Mouse (Mus musculus) small intestine, adult 2 months (tissue): ENCODE measurements at regions not wholly inside any gene's neighbourhood (a gene's known extent, or its start where the extent isn't known, plus 50 kb on each side); places are given as distances from the start of the nearest gene placed in this dataset.

ENCODE experiments used
- H3K27ac ChIP-seq: fragments of 200-500 bp; 2 replicates; pipeline ENCODE4 v1.5.1; 2012; ENCODE audit warnings: low read depth, low read length, control low read depth, inconsistent platforms; ENCODE audit not compliant: insufficient read depth
- H3K27me3 ChIP-seq: fragments of 200-500 bp; 2 replicates; pipeline ENCODE4 v1.6.1; 2012; ENCODE audit warnings: mild to moderate bottlenecking, moderate library complexity, low read length, inconsistent platforms; ENCODE audit not compliant: control insufficient read depth, insufficient read depth
- H3K36me3 ChIP-seq: fragments of 200-500 bp; 2 replicates; pipeline ENCODE4 v1.6.1; 2012; ENCODE audit warnings: mild to moderate bottlenecking, low read length, control low read depth, inconsistent platforms; ENCODE audit not compliant: control insufficient read depth, insufficient read depth
- H3K4me1 ChIP-seq: fragments of 200-500 bp; 2 replicates; pipeline ENCODE4 v1.6.1; 2012; ENCODE audit warnings: low read length, inconsistent platforms, mixed read lengths; ENCODE audit not compliant: control insufficient read depth, insufficient read depth, insufficient read length
- H3K4me3 ChIP-seq: fragments of 200-500 bp; 2 replicates; pipeline ENCODE4 v1.5.1; 2012; ENCODE audit warnings: low read depth, mild to moderate bottlenecking, control low read depth, inconsistent platforms, low read length, moderate library complexity
- CTCF ChIP-seq: fragments of 200-500 bp; IDR thresholded peaks from 2 replicates; pipeline ENCODE4 v1.5.1; 2012; ENCODE audit warnings: low read depth, mild to moderate bottlenecking, control low read depth, inconsistent platforms, low read length, moderate library complexity, mixed read lengths; ENCODE audit not compliant: insufficient replicate concordance, insufficient read length; ENCODE audit errors: extremely low read depth
- POLR2A ChIP-seq: fragments of 200-500 bp; IDR thresholded peaks from 2 replicates; pipeline ENCODE4 v1.6.1; 2012; ENCODE audit warnings: low read depth, mild to moderate bottlenecking, control low read depth, inconsistent platforms, low read length, moderate library complexity
- WGBS: fragments of 180-500 bp; shearing (Covaris S2); methylation state at CpG from one replicate; pipeline ENCODE4 v1.1.7; 2018; 5-methylcytosine and 5-hydroxymethylcytosine counted together

GRCm38 (mm10) chr8:8919582-8920503 lies 229.5 kb upstream of the Arglu1 start:
- Histone ChIP-seq H3K36me3 (no peaks in the 10 kb centered on the region), H3K4me1 (no peaks in the 10 kb centered on the region), H3K27me3 (no peaks in the 10 kb centered on the region), H3K4me3 (no peak overlapping the region), H3K27ac (no peak overlapping the region)
- WGBS, result 26% methylated on average over 11 of the region's 11 CpGs
- TF ChIP-seq CTCF (no peak), POLR2A (no peak)

- Histone ChIP-seq H3K4me1 (no peaks in the 10 kb centered on the region), H3K4me3 (no peak overlapping the region), H3K36me3 (no peaks in the 10 kb centered on the region), H3K27me3 (no peaks in the 10 kb centered on the region), H3K27ac (no peak overlapping the region)
- TF ChIP-seq CTCF, result no peak
- TF ChIP-seq POLR2A, result no peak
- 76% methylated on average over 9 of the region's 9 CpGs for WGBS
Observed at GRCm38 (mm10) chr8:8919040-8919439, 228.7 kb upstream of the Arglu1 start.

GRCm38 (mm10) chr8:8907478-8908165 lies 217.3 kb upstream of the Arglu1 start:
- H3K27me3 ChIP-seq, result no peaks in the 10 kb centered on the region
- H3K27ac ChIP-seq, result no peak overlapping the region
- TF ChIP-seq POLR2A, result no peak
- no peak for TF ChIP-seq CTCF
- no peak overlapping the region for H3K4me3 ChIP-seq
- H3K4me1 ChIP-seq, result no peaks in the 10 kb centered on the region
- WGBS, result 42% methylated on average over 7 of the region's 7 CpGs
- no peaks in the 10 kb centered on the region for H3K36me3 ChIP-seq

GRCm38 (mm10) chr8:8892996-8893395 lies 202.7 kb upstream of the Arglu1 start:
- WGBS, result 70% methylated on average over 3 of the region's 3 CpGs
- H3K4me1 ChIP-seq, result no peaks in the 10 kb centered on the region
- no peak overlapping the region for H3K4me3 ChIP-seq
- no peak overlapping the region for H3K27ac ChIP-seq
- no peaks in the 10 kb centered on the region for H3K27me3 ChIP-seq
- no peak for TF ChIP-seq POLR2A
- no peak for TF ChIP-seq CTCF
- H3K36me3 ChIP-seq, result no peaks in the 10 kb centered on the region

- no peaks in the 10 kb centered on the region for H3K36me3 ChIP-seq
- TF ChIP-seq CTCF (no peak), POLR2A (no peak)
- H3K27ac ChIP-seq, result no peak overlapping the region
- 82% methylated on average over 5 of the region's 5 CpGs for WGBS
- no peak overlapping the region for H3K4me3 ChIP-seq
- no peaks in the 10 kb centered on the region for H3K4me1 ChIP-seq
- no peaks in the 10 kb centered on the region for H3K27me3 ChIP-seq
Observed at GRCm38 (mm10) chr8:8877286-8877685, 187.0 kb upstream of the Arglu1 start.

- Histone ChIP-seq H3K36me3 (no peaks in the 10 kb centered on the region), H3K27ac (no peak overlapping the region), H3K27me3 (no peaks in the 10 kb centered on the region), H3K4me1 (no peaks in the 10 kb centered on the region), H3K4me3 (no peak overlapping the region)
- TF ChIP-seq CTCF (no peak), POLR2A (no peak)
- 84% methylated on average over 9 of the region's 9 CpGs for WGBS
Observed at GRCm38 (mm10) chr8:8876879-8877278, 186.6 kb upstream of the Arglu1 start.

- Histone ChIP-seq H3K27me3 (no peaks in the 10 kb centered on the region), H3K4me1 (no peaks in the 10 kb centered on the region), H3K36me3 (no peaks in the 10 kb centered on the region), H3K4me3 (no peak overlapping the region), H3K27ac (no peak overlapping the region)
- WGBS, result 87% methylated on average over 6 of the region's 6 CpGs
- TF ChIP-seq POLR2A (no peak), CTCF (no peak)
Observed at GRCm38 (mm10) chr8:8876469-8876868, 186.1 kb upstream of the Arglu1 start.

GRCm38 (mm10) chr8:8871938-8872337 lies 181.6 kb upstream of the Arglu1 start:
- Histone ChIP-seq H3K36me3 (no peaks in the 10 kb centered on the region), H3K27ac (no peak overlapping the region), H3K27me3 (no peaks in the 10 kb centered on the region), H3K4me3 (no peak overlapping the region), H3K4me1 (no peaks in the 10 kb centered on the region)
- 91% methylated on average over 3 of the region's 3 CpGs for WGBS
- TF ChIP-seq POLR2A, result no peak
- no peak for TF ChIP-seq CTCF
